Mouse (Mus musculus): ENCODE data around the gene Tm4sf4. TPM values are rescaled to one million over a fixed set of nuclear protein-coding genes. Genes with fewer than 3 reads are reported as not detected.

The Tm4sf4 gene
- polyA plus RNA-seq (2011; ENCODE audit: insufficient read depth, insufficient read length, low read depth, missing spikeins), result not detected in 2 replicates

DNA sequence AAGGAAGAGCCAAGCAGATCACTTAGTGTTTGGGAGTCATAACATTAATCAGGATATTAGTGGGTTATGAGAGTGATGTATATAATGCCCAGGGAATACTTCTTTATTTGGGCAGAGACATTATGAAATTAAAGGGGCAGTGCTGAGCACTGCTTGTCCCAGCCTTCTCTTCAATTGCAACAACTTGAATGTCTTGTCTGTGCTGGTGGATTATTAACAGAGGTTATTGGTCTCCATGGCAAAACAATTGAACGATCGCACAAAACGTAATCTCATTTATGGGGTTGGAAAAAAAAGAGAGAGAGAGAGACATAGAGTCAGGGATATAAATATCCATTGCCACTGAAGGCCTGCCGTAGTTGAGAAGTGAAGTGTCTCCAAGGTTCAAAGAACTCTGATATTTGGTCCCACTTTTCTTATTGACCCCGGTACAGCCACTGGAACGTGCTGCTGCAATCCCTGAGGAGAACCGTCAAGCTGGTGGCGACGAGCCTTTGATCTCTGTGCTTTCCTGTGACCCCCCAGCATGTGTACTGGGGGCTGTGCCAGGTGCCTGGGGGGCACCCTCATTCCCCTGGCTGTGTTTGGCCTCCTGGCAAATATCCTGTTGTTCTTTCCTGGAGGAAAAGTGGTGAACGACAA is at the start of gene Tm4sf4:
TSS of gene Tm4sf4 (plus strand) at position 226 of the 642 bp plus-strand sequence.
- H3K4me1 ChIP-seq (ENCODE audit: control insufficient read depth, insufficient read depth, low read length), result no peaks in the 10 kb centered on the region
- no peak within 1 kb of the TSS for H3K4me3 ChIP-seq (ENCODE audit: low read depth, low read length)
- no peak within 1 kb of the TSS for H3K27ac ChIP-seq (ENCODE audit: insufficient read depth, low read length)
- no peaks in the 10 kb centered on the region for H3K27me3 ChIP-seq (ENCODE audit: control insufficient read depth, insufficient read depth, low read length, poor library complexity, severe bottlenecking)
- TF ChIP-seq POLR2A (IDR thresholded peaks at IDR 0.05; ENCODE audit: insufficient read depth, low read length), result no peak
- no peak for TF ChIP-seq CTCF (IDR thresholded peaks at IDR 0.05; ENCODE audit: low read depth, low read length)
- TF ChIP-seq EP300 (IDR thresholded peaks at IDR 0.05; ENCODE audit: insufficient read depth, low read depth, low read length), result no peak
- H3K9me3 ChIP-seq (replicated peaks; ENCODE audit: control insufficient read depth, insufficient read depth, low read length, poor library complexity, severe bottlenecking), result no peaks in the 10 kb centered on the region
- no peaks in the 10 kb centered on the region for H3K36me3 ChIP-seq (ENCODE audit: control insufficient read depth, insufficient read depth, low read length, poor library complexity, severe bottlenecking)
- H3K9ac ChIP-seq (ENCODE audit: low read depth, poor library complexity, severe bottlenecking), result no peak within 1 kb of the TSS

DNA sequence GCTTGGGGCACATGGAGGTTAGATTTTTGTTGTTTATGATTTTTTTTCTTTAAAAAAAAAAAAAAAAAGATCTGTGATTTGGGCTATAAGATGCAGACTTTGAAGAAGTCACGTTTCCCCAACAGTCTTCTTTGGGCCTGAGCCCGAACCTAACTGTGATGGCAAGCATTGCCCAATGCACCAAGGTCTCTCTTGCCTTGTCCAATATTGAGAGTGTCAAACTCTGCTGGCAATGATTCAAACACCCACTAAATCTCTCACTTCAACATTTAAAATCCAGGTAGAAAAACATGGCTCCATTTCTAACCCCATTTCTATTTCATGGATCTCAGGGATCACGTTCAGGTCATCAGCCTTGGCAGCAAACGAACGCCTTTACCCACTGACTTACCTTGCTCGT is 38.7 kb upstream of the Tm4sf4 start:
- Histone ChIP-seq H3K36me3 (ENCODE audit: control insufficient read depth, insufficient read depth, low read length, poor library complexity, severe bottlenecking) (no peaks in the 10 kb centered on the region), H3K9me3 (replicated peaks; ENCODE audit: control insufficient read depth, insufficient read depth, low read length, poor library complexity, severe bottlenecking) (peaks cover under 1% of the 10 kb centered on the region), H3K4me3 (ENCODE audit: low read depth, low read length) (no peak overlapping the region), H3K27ac (ENCODE audit: insufficient read depth, low read length) (no peak overlapping the region), H3K9ac (ENCODE audit: low read depth, poor library complexity, severe bottlenecking) (no peak overlapping the region), H3K27me3 (ENCODE audit: control insufficient read depth, insufficient read depth, low read length, poor library complexity, severe bottlenecking) (no peaks in the 10 kb centered on the region), H3K4me1 (ENCODE audit: control insufficient read depth, insufficient read depth, low read length) (no peaks in the 10 kb centered on the region)
- no peak for TF ChIP-seq EP300 (IDR thresholded peaks at IDR 0.05; ENCODE audit: insufficient read depth, low read depth, low read length)
- TF ChIP-seq CTCF (IDR thresholded peaks at IDR 0.05; ENCODE audit: low read depth, low read length), result no peak
- no peak for TF ChIP-seq POLR2A (IDR thresholded peaks at IDR 0.05; ENCODE audit: insufficient read depth, low read length)

DNA sequence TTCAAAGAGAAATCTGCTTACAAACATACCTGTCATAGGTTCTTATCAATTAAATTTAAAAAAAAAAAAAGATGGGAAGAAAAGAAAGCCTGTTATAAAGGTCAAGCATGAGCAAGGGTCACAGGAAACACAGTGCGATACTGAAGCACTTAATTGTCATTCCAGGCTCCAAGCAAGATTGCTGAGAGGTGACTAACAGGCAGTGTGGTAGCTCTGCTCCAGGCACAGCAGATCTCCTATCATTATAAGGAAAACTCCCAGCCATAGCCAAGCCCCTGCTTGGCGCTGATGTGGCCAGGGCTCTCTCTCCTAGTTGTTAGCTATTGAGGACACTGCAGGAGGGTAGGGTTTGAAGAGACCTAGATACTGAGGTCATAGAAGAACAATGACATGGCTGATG is 38.2 kb upstream of the Tm4sf4 start:
- no peak for TF ChIP-seq POLR2A (IDR thresholded peaks at IDR 0.05; ENCODE audit: insufficient read depth, low read length)
- no peak for TF ChIP-seq EP300 (IDR thresholded peaks at IDR 0.05; ENCODE audit: insufficient read depth, low read depth, low read length)
- TF ChIP-seq CTCF (IDR thresholded peaks at IDR 0.05; ENCODE audit: low read depth, low read length), result no peak
- no peak overlapping the region for H3K27ac ChIP-seq (ENCODE audit: insufficient read depth, low read length)
- no peaks in the 10 kb centered on the region for H3K4me1 ChIP-seq (ENCODE audit: control insufficient read depth, insufficient read depth, low read length)
- H3K36me3 ChIP-seq (ENCODE audit: control insufficient read depth, insufficient read depth, low read length, poor library complexity, severe bottlenecking), result no peaks in the 10 kb centered on the region
- H3K4me3 ChIP-seq (ENCODE audit: low read depth, low read length), result no peak overlapping the region
- no peaks in the 10 kb centered on the region for H3K27me3 ChIP-seq (ENCODE audit: control insufficient read depth, insufficient read depth, low read length, poor library complexity, severe bottlenecking)
- no peak overlapping the region for H3K9ac ChIP-seq (ENCODE audit: low read depth, poor library complexity, severe bottlenecking)
- no peaks in the 10 kb centered on the region; the same call in 1 of the 2 replicates for H3K9me3 ChIP-seq (replicated peaks; ENCODE audit: control insufficient read depth, insufficient read depth, low read length, poor library complexity, severe bottlenecking)

DNA sequence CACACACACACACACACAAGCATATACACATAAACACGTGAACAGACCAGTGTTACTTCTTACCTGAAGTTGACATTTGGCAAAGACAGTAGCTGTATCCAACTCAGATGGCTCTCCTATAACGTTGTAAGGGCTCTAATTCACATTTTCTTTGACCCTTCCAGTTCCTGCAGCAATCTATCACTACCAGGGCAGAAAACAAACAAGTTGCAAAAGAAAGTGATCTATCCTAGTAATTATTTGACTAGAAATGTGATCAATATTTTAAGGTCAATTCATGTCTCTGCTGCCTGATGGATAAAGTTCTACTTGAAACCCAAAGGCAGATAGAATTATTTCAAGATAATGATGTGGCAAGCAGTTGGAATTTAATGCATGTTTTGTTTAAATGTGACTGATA is 37.5 kb upstream of the Tm4sf4 start:
- H3K4me3 ChIP-seq (ENCODE audit: low read depth, low read length), result no peak overlapping the region
- no peak overlapping the region for H3K27ac ChIP-seq (ENCODE audit: insufficient read depth, low read length)
- H3K36me3 ChIP-seq (ENCODE audit: control insufficient read depth, insufficient read depth, low read length, poor library complexity, severe bottlenecking), result no peaks in the 10 kb centered on the region
- H3K4me1 ChIP-seq (ENCODE audit: control insufficient read depth, insufficient read depth, low read length), result no peaks in the 10 kb centered on the region
- H3K27me3 ChIP-seq (ENCODE audit: control insufficient read depth, insufficient read depth, low read length, poor library complexity, severe bottlenecking), result no peaks in the 10 kb centered on the region
- no peak overlapping the region for H3K9ac ChIP-seq (ENCODE audit: low read depth, poor library complexity, severe bottlenecking)
- TF ChIP-seq CTCF (IDR thresholded peaks at IDR 0.05; ENCODE audit: low read depth, low read length) (no peak), EP300 (IDR thresholded peaks at IDR 0.05; ENCODE audit: insufficient read depth, low read depth, low read length) (no peak), POLR2A (IDR thresholded peaks at IDR 0.05; ENCODE audit: insufficient read depth, low read length) (no peak)
- H3K9me3 ChIP-seq (replicated peaks; ENCODE audit: control insufficient read depth, insufficient read depth, low read length, poor library complexity, severe bottlenecking), result no peaks in the 10 kb centered on the region

DNA sequence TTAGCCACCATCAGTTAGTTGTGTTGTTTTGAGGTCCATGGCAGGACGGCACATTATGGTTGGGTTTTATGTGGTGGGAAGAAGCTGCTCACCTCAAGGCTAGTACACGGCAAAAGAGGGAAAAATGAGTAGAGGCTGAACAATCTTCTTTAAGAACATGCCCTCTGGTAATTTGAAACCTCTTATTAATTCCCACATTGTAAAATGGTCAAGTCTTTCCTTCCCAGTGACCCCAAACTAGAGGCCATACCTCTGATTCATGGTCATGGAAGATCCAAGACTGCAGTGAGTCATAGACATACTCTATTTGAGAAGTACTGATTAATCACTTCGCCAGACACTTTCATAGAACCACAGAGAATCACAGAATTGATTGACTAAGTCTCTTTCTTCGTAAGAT is 13.6 kb upstream of the Tm4sf4 start:
- Histone ChIP-seq H3K27ac (ENCODE audit: insufficient read depth, low read length) (no peak overlapping the region), H3K27me3 (ENCODE audit: control insufficient read depth, insufficient read depth, low read length, poor library complexity, severe bottlenecking) (no peaks in the 10 kb centered on the region), H3K9me3 (replicated peaks; ENCODE audit: control insufficient read depth, insufficient read depth, low read length, poor library complexity, severe bottlenecking) (no peaks in the 10 kb centered on the region), H3K36me3 (ENCODE audit: control insufficient read depth, insufficient read depth, low read length, poor library complexity, severe bottlenecking) (no peaks in the 10 kb centered on the region), H3K4me1 (ENCODE audit: control insufficient read depth, insufficient read depth, low read length) (no peaks in the 10 kb centered on the region), H3K4me3 (ENCODE audit: low read depth, low read length) (no peak overlapping the region), H3K9ac (ENCODE audit: low read depth, poor library complexity, severe bottlenecking) (no peak overlapping the region)
- TF ChIP-seq EP300 (IDR thresholded peaks at IDR 0.05; ENCODE audit: insufficient read depth, low read depth, low read length) (no peak), POLR2A (IDR thresholded peaks at IDR 0.05; ENCODE audit: insufficient read depth, low read length) (no peak), CTCF (IDR thresholded peaks at IDR 0.05; ENCODE audit: low read depth, low read length) (no peak)

DNA sequence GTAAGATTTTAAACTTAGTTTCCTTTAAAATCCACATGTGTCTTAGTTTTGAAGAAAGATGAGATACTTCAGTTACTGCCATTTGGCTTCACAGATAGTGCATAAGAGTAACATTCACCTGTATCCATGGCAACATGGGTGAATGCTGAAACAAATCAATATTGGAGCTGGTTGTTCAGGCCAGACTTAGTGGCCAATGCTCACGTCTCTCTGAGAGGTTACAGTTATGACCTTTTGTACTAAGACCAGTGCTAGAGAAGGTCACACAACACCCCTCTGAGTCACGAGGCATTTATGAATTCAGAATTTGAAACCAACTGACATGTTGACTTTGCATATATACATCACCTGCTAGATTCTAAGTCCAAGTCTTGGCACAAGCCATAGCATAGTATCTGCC is 4.9 kb upstream of the Tm4sf4 start:
- H3K9me3 ChIP-seq (replicated peaks; ENCODE audit: control insufficient read depth, insufficient read depth, low read length, poor library complexity, severe bottlenecking), result no peaks in the 10 kb centered on the region
- H3K27me3 ChIP-seq (ENCODE audit: control insufficient read depth, insufficient read depth, low read length, poor library complexity, severe bottlenecking), result no peaks in the 10 kb centered on the region
- H3K4me3 ChIP-seq (ENCODE audit: low read depth, low read length), result no peak overlapping the region
- TF ChIP-seq CTCF (IDR thresholded peaks at IDR 0.05; ENCODE audit: low read depth, low read length) (no peak), EP300 (IDR thresholded peaks at IDR 0.05; ENCODE audit: insufficient read depth, low read depth, low read length) (no peak), POLR2A (IDR thresholded peaks at IDR 0.05; ENCODE audit: insufficient read depth, low read length) (no peak)
- no peaks in the 10 kb centered on the region for H3K4me1 ChIP-seq (ENCODE audit: control insufficient read depth, insufficient read depth, low read length)
- H3K36me3 ChIP-seq (ENCODE audit: control insufficient read depth, insufficient read depth, low read length, poor library complexity, severe bottlenecking), result no peaks in the 10 kb centered on the region
- no peak overlapping the region for H3K9ac ChIP-seq (ENCODE audit: low read depth, poor library complexity, severe bottlenecking)
- H3K27ac ChIP-seq (ENCODE audit: insufficient read depth, low read length), result no peak overlapping the region

Data from ES-Bruce4 (cell line).